Mouse (Mus musculus) limb, embryonic 14.5 days (tissue): ENCODE results near the gene Mydgf. TPM values are rescaled to one million over a fixed set of nuclear protein-coding genes. Genes with fewer than 3 reads are reported as not detected.

Source experiments
- ATAC-seq: fragments of 200-750 bp; cut with Nextera tagmentation; 2 replicates; pipeline ENCODE4 v1.8.0; 2017; ENCODE audit warnings: low read depth, moderate number of reproducible peaks, moderate TSS enrichment; ENCODE audit not compliant: low FRiP score
- DNase-seq: peaks from one replicate; pipeline ENCODE4 v3.0.0-alpha.2; 2015; ENCODE audit warnings: low spot score
- H3K27ac ChIP-seq: fragments of 300-500 bp; sonication (generic); replicated peaks from 2 replicates; pipeline ENCODE4 v1.5.1; 2014; ENCODE audit warnings: low read depth, mild to moderate bottlenecking, low read length, moderate library complexity, mixed read lengths
- H3K27me3 ChIP-seq: fragments of 300-500 bp; sonication (generic); 2 replicates; pipeline ENCODE4 v1.6.1; 2014; ENCODE audit warnings: low read length, mixed read lengths; ENCODE audit not compliant: control insufficient read depth, insufficient read depth
- H3K36me3 ChIP-seq: fragments of 300-500 bp; sonication (generic); 2 replicates; pipeline ENCODE4 v1.6.1; 2014; ENCODE audit warnings: mild to moderate bottlenecking, low read length, moderate library complexity, mixed read lengths; ENCODE audit not compliant: control insufficient read depth, insufficient read depth
- H3K4me1 ChIP-seq: fragments of 300-500 bp; sonication (generic); 2 replicates; pipeline ENCODE4 v1.6.1; 2014; ENCODE audit warnings: antibody characterized with exemption, low read length, mixed read lengths; ENCODE audit not compliant: control insufficient read depth, insufficient read depth
- H3K4me2 ChIP-seq: fragments of 300-500 bp; sonication (generic); replicated peaks from 2 replicates; pipeline ENCODE4 v1.6.1; 2014; ENCODE audit warnings: low read depth, mild to moderate bottlenecking, low read length, moderate library complexity; ENCODE audit not compliant: severe bottlenecking
- H3K4me3 ChIP-seq: fragments of 300-500 bp; sonication (generic); replicated peaks from 2 replicates; pipeline ENCODE4 v1.5.1; 2014; ENCODE audit warnings: low read length
- H3K9ac ChIP-seq: fragments of 300-500 bp; sonication (generic); 2 replicates; pipeline ENCODE4 v1.6.1; 2014; ENCODE audit warnings: mild to moderate bottlenecking, low read depth, low read length, moderate library complexity; ENCODE audit not compliant: severe bottlenecking
- H3K9me3 ChIP-seq: fragments of 300-500 bp; sonication (generic); 2 replicates; pipeline ENCODE4 v1.6.1; 2016; ENCODE audit warnings: low read length; ENCODE audit not compliant: control insufficient read depth
- POLR2A ChIP-seq: fragments of 200-500 bp; IDR thresholded peaks from 2 replicates; pipeline ENCODE4 v1.8.0; 2012; ENCODE audit warnings: inconsistent platforms, mild to moderate bottlenecking, moderate library complexity, borderline replicate concordance; ENCODE audit not compliant: insufficient read depth, insufficient read length; ENCODE audit errors: extremely low read depth
- WGBS: fragments of 180-500 bp; shearing (Covaris S2); extraction: QIAGEN DNeasy Blood & Tissue Kit; methylation state at CpG from one replicate; pipeline ENCODE4 v1.1.7; 2014; 5-methylcytosine and 5-hydroxymethylcytosine counted together
- polyA plus RNA-seq, 2 experiments: library from polyadenylated mRNA; depleted of rRNA in 1 of 2; stranded (reverse) in 1 of 2; unstranded in 1 of 2; fragments of >200 nt; fragmentation: Nextera tagmentation in 1 of 2; extraction: Ambion mirVana in 1 of 2; gene quantifications; 2 replicates each; pipeline versions ENCODE4 v1.2.1 to v1.2.3; 2012 to 2014

The Mydgf gene
- polyA plus RNA-seq, 2 experiments = 83.2 to 99.7 TPM

DNA sequence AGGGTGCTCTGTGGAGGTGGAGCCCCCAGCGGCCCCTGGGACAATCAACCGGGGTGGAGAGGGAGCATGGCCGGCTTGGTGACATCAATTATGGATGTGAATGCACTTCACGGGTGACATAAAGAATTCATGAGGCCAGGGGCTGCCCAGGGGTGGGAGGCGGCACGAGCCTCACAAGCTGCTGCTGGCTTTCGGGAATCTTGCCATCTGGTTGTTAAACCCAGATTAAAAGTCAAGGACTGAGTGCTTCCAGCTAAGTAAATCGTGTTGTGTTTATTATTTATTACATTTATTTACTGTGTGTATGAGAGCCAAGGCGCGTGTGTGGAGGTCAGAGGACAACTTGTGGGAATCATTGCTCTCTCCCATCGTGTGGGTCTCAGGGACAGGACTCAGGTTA, 18.0 kb downstream of the Mydgf start:
- H3K27ac ChIP-seq = no peak overlapping the region
- ATAC-seq (no peak), DNase-seq (no peak)
- H3K4me2 ChIP-seq = no peak overlapping the region
- H3K9ac ChIP-seq = no peak overlapping the region
- H3K4me3 ChIP-seq = no peak overlapping the region
- no peak for TF ChIP-seq POLR2A
- H3K27me3 ChIP-seq = no peaks in the 10 kb centered on the region
- H3K4me1 ChIP-seq = peaks cover 7% of the 10 kb centered on the region; the same call in 1 of the 2 replicates
- WGBS = 65% methylated on average over 11 of the region's 11 CpGs
- no peaks in the 10 kb centered on the region for H3K9me3 ChIP-seq
- H3K36me3 ChIP-seq = no peaks in the 10 kb centered on the region

DNA sequence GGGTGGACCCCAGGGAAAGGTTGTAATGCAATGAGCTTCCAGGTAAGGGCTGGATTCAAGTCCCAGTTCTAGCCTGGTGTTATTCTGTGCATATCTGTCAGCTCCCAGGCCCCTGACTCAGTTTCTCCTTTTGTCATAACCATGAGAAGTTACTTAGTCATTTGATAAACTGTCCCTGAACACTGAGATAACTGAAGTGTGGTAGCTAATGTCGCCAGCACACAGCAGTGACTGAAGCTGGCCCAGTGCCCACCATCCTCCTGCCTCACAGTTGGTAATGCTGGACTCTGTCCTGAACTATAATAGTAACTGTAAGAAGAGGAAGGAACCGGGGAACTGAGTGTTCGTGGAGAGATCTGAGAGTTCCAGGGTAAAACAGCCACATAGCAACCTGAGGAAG, 19.2 kb downstream of the Mydgf start:
- WGBS = 72% methylated on average over 3 of the region's 3 CpGs
- no peak for ATAC-seq

DNA sequence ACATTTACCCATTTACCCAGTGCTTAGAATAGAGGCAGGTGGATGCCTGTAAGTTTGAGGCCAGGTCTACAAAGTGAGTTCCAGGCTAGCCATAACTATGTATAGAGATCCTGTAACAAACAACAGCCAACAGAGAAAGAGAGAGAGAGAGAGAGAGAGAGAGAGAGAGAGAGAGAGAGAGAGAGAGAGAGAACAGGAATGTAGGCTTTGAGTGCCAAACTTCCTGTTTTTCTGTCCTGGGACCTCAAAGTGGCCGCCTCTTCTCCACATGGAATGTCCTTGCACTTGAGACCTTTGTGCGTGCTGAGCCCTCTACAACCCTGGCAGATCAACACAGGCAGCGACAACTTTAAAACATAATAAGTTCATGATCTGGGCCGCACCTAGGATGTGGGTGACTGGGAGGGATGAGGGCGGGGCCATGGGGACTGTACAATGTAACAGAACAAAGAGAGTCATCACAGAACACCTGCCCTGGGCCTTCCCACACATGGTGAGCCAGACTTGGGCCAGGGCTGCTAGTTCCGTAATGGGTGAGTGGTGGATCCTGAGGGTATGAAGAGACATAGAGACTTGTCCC, 20.1 kb downstream of the Mydgf start:
- Histone ChIP-seq H3K4me3 (0 out of 2 replicates have a peak overlapping the region, but pooled peaks have one; percentile 43), H3K36me3 (no peaks in the 10 kb centered on the region), H3K9ac (no peak overlapping the region), H3K27me3 (no peaks in the 10 kb centered on the region), H3K4me1 (peaks cover 7% of the 10 kb centered on the region; the same call in 1 of the 2 replicates), H3K27ac (no peak overlapping the region), H3K4me2 (peak overlapping the region; percentile 73; the same call in 1 of the 2 replicates), H3K9me3 (no peaks in the 10 kb centered on the region)
- ATAC-seq (no peak), DNase-seq (no peak)
- WGBS = 76% methylated on average over 6 of the region's 6 CpGs
- TF ChIP-seq POLR2A = no peak

More for the DNA sequence above, 19.2 kb downstream of the Mydgf start:
- no peak overlapping the region for H3K4me2 ChIP-seq
- no peak for TF ChIP-seq POLR2A
- no peak overlapping the region for H3K27ac ChIP-seq
- H3K36me3 ChIP-seq = no peaks in the 10 kb centered on the region
- no peak overlapping the region for H3K9ac ChIP-seq
- no peak overlapping the region for H3K4me3 ChIP-seq
- no peaks in the 10 kb centered on the region for H3K9me3 ChIP-seq
- no peak for DNase-seq
- H3K27me3 ChIP-seq = no peaks in the 10 kb centered on the region
- peaks cover 7% of the 10 kb centered on the region; the same call in 1 of the 2 replicates for H3K4me1 ChIP-seq

DNA sequence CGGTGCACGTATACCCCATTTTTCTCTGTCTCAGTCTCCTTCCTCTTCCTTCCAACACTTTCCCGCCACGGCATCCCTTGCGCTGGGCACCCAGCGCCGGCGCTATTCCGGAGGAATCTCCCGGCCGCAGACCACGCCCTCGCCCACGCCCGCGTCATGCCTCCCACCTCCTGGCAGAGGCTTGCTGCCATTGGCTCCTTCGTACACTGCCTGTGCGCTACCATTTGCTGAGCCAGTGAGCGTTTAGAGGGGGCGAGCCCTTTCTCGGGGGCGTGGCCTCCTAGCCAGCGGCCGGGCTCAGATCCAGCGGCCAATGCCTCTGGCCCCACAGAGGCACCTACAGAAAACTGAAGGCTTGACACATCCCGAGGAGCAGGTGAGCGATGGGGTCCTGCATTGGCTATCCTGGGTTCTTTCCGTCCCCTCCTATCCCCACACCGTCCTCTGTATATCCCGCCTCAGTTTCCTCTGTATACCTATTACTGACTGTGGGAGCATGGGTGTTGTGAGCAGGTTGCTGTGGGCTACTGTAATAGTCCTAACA, 21.4 kb downstream of the Mydgf start, which contains the start of gene Tnfaip8l1:
Gene Tnfaip8l1 (plus strand): TSS at position 247 of the 544 bp plus-strand sequence.
- no peak for TF ChIP-seq POLR2A
- Histone ChIP-seq H3K4me3 (peak within 1 kb of the TSS; percentile 43), H3K9ac (peak within 1 kb of the TSS; percentile 44), H3K36me3 (no peaks in the 10 kb centered on the region), H3K27me3 (no peaks in the 10 kb centered on the region), H3K27ac (no peak within 1 kb of the TSS), H3K9me3 (no peaks in the 10 kb centered on the region), H3K4me2 (peak within 1 kb of the TSS; percentile 73), H3K4me1 (peaks cover 7% of the 10 kb centered on the region; the same call in 1 of the 2 replicates)
- DNase-seq (peak; percentile 94), ATAC-seq (peak; percentile 97)
- under 1% methylated on average over 30 of the region's 30 CpGs for WGBS

DNA sequence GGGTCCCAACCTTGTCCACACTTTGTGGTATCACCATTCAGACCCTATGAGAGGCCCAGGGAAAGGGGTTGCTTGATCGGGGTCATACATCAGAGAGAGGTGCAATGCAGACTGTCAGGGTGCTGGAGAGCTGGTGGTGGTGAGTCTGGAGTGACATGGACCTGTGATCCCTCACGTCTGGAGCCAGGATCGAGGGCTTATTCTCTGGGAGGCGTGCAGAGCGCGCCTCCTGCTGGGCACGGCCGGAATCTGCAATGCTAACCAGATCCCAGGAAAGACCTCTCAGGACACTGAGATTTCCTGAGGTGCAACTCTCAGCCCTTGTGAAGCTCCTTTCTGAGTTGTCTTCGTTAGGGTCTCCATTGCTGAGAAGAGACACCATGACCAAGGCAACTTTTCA, 24.0 kb downstream of the Mydgf start:
- Histone ChIP-seq H3K4me3 (no peak overlapping the region), H3K27ac (no peak overlapping the region), H3K36me3 (no peaks in the 10 kb centered on the region), H3K27me3 (no peaks in the 10 kb centered on the region), H3K9ac (no peak overlapping the region), H3K4me1 (peaks cover 7% of the 10 kb centered on the region; the same call in 1 of the 2 replicates), H3K4me2 (no peak overlapping the region), H3K9me3 (no peaks in the 10 kb centered on the region)
- DNase-seq (peak; percentile 51), ATAC-seq (peak; percentile 11; the same call in 1 of the 2 replicates)
- no peak for TF ChIP-seq POLR2A
- WGBS = under 1% methylated on average over 9 of the region's 9 CpGs
